Mouse (Mus musculus) frontal cortex, postnatal 36 days (tissue): ENCODE results near the gene Anxa3.

Source experiments
- DNase-seq, 2 experiments: peaks; one replicate each; pipeline ENCODE4 v3.0.0; 2022; ENCODE audit warnings: low spot score in 2 of 2

Anxa3 gene

GRCm38 (mm10) chr5:96847986-96848385, 54.8 kb downstream of the Anxa3 start:
- no peak for DNase-seq

GRCm38 (mm10) chr5:96848386-96848785, 55.2 kb downstream of the Anxa3 start:
- no peak for DNase-seq

DNA sequence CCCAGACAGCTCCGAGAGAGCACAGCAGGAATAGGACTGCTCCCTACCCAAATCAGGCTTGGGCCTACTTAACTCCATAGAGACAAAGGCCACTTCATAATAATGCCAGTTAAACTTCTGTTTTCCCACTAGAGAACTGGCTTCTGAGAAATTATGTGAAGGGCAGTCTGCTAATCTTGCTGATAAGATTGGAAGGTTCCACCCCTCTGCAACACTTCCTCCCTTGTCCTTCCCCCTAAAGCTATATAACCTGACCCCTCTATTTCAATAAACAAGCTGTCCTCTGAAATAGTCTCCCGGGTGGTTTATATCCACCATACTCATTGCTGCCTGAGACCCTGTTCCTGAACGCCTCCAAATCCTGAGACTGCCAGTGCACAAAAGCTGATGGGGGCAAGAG, 56.1 kb downstream of the Anxa3 start:
- DNase-seq: no peak

DNA sequence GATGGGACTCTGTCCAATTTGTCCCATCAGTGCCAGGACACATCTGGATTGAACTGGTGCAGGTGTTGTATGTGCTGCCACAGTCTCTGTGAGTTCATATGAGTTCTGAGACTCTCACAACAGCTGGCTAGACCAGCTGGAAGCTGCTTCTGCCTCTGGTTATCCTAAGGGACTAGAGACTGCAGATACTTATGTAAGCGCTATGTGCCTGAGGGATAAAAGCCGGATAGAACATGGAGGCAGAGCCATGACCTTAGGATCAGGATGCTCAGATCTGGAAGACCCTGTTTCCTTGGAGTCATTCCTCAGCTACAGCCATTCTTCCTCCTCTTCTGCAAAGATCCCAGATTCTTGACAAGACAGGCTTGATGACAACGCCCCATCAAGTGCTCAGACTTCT, 60.3 kb downstream of the Anxa3 start:
- DNase-seq: no peak

DNA sequence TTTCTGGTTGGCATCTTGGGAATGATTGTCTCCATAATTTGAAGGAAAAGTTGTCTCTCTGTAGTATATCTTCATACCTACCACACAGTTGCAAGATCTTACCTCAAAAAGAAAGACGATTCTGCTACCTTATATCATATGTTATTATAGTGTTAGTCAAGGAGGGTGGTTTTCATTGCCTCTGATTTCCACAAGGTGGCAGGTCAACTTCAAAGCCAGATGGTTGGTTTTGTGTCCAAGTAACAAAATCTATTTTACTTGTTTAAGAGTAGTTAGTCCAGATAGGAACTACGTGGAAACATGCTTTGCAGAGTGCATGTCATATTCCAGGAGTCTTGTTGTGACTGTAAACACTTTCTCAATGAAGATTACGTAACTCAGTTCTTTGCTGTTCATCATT, 61.2 kb downstream of the Anxa3 start:
- DNase-seq: peak in 1 of 2 experiments; percentile 4

- no peak for DNase-seq
Measured at GRCm38 (mm10) chr5:96859938-96860337, 66.8 kb downstream of the Anxa3 start.

- DNase-seq: no peak
Measured at GRCm38 (mm10) chr5:96867171-96867570, 74.0 kb downstream of the Anxa3 start.

- no peak for DNase-seq
Measured at GRCm38 (mm10) chr5:96868893-96869292, 75.8 kb downstream of the Anxa3 start.

DNA sequence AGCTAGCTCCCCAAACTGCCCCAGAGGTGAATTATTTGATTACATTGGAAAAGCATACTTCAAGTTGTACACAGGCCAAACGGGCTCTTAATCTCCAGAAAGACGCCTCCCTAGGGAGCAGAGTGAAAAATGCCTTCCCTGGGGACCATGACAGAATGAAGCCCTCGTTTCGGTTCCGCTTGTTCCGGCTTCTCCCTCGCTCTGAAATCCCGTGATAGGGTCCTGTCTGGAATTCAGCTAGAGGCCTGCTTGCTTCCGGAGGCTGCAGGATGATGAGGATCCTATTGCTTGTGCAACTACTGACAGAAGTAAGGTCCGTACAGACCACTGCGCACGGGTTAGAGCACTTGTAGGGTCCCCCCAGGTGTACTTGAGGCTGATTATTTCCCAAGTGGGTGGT, 77.9 kb downstream of the Anxa3 start:
- no peak for DNase-seq

GRCm38 (mm10) chr5:96878178-96878577, 85.0 kb downstream of the Anxa3 start:
- DNase-seq: no peak

GRCm38 (mm10) chr5:96878851-96879540, 85.9 kb downstream of the Anxa3 start:
- no peak for DNase-seq

DNA sequence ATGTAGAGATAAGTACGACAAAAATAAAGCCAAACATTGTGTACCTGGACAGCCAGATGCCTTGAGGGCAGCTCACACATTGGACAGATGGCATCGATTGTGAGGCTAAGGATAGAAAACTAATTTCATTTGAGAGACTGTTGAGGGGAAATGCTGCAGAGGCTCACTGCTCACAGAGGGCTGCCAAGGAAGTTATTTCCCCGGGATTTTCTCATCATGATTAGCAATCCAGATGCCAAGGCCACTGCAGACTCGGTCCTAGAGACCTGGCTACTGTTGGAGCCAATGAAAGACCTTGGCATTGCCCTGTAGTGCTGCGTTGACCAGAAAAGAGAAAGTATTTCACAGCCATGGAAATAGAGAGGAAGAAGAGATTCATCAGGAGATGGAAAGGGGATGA, 87.1 kb downstream of the Anxa3 start:
- no peak for DNase-seq

DNA sequence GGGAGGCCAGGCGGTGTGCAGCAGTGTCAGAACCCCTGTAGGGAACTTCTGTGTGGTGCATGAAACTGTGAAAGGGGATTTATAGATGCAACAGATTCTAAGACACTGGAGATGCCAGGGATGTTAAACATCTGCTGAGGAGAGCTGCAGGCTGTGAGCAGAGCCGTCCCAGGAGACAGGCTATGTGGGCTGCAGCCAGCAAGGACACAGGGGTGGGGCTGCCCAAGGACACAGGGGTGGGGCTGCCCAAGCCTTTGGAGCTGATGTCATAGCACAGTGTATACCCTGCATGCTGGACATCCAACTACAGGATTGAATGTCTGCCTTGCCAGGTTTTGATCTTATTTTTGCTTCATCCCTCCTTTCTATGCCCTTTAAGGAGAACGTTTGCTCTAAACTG, 88.0 kb downstream of the Anxa3 start:
- DNase-seq: no peak

- DNase-seq: no peak
Measured at GRCm38 (mm10) chr5:96881613-96882012, 88.5 kb downstream of the Anxa3 start.

DNA sequence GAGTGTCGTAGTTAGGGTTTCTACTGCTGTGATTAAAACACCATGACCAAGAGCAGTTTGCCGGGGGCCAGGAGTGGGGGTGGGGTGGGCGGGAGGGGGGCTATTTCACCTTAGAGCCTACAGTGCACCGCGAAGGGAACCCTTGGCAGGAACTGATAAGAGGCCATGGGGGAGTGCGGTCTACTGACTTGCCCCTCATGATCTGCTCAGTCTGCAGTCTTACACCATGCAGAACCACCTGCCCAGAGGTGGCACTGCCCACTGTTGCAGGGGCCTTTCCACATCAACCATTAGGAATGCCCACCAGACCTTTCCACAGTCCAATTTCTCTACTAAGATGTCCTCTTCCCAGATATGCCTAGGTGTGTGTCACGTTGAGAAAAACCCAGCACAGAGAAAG, 92.1 kb downstream of the Anxa3 start:
- no peak for DNase-seq

DNA sequence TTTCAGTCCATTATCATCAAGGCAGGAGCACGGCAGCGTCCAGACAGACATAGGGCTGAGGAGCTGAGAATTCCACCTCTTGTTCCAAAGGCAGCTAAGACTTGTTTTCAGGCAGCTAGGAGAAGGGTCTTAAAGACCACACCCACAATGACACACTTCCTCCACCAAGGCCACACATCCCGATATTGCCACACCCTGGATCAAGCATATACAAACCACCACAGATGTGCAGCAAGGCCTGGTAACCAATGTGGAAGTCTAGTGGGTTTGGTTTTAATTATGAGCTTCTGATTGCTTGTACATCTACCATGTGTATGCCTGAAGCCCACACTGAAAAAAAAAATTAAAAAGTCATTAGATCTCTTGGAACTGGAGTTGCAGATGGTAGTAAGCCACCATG, 95.3 kb downstream of the Anxa3 start:
- DNase-seq: no peak

GRCm38 (mm10) chr5:96890367-96890766, 97.2 kb downstream of the Anxa3 start:
- peak in 1 of 2 experiments; percentile 49 for DNase-seq
